Mouse (Mus musculus) limb, embryonic 15.5 days (tissue): ENCODE results near the gene Rhcg. TPM values are rescaled to one million over a fixed set of nuclear protein-coding genes. Genes with fewer than 3 reads are reported as not detected.
A peak's percentile ranks its signal among the peaks of the same experiment; 100 is the strongest.

ENCODE experiments used
- ATAC-seq: fragments of 200-750 bp; cut with Nextera tagmentation; 2 replicates; pipeline ENCODE4 v1.8.0; 2017; ENCODE audit warnings: low read depth, moderate TSS enrichment; ENCODE audit not compliant: insufficient number of reproducible peaks, low FRiP score, low TSS enrichment
- H3K27ac ChIP-seq: fragments of 300-500 bp; sonication (generic); 2 replicates; pipeline ENCODE4 v1.5.1; 2015; ENCODE audit warnings: moderate library complexity, mild to moderate bottlenecking, inconsistent platforms
- H3K27me3 ChIP-seq: fragments of 300-500 bp; sonication (generic); 2 replicates; pipeline ENCODE4 v1.6.1; 2015; ENCODE audit warnings: inconsistent platforms
- H3K36me3 ChIP-seq: fragments of 300-500 bp; sonication (generic); 2 replicates; pipeline ENCODE4 v1.6.1; 2015; ENCODE audit warnings: inconsistent platforms
- H3K4me1 ChIP-seq: fragments of 300-500 bp; sonication (generic); 2 replicates; pipeline ENCODE4 v1.6.1; 2015; ENCODE audit warnings: inconsistent platforms
- H3K4me2 ChIP-seq: fragments of 300-500 bp; sonication (generic); 2 replicates; pipeline ENCODE4 v1.6.1; 2015; ENCODE audit warnings: mild to moderate bottlenecking, inconsistent platforms
- H3K4me3 ChIP-seq: fragments of 300-500 bp; sonication (generic); 2 replicates; pipeline ENCODE4 v1.5.1; 2015; ENCODE audit warnings: mild to moderate bottlenecking, inconsistent platforms
- H3K9ac ChIP-seq: fragments of 300-500 bp; sonication (generic); 2 replicates; pipeline ENCODE4 v1.6.1; 2015; ENCODE audit warnings: inconsistent platforms
- H3K9me3 ChIP-seq: fragments of 300-500 bp; sonication (generic); 2 replicates; pipeline ENCODE4 v1.6.1; 2016; ENCODE audit warnings: inconsistent platforms
- WGBS: fragments of 180-500 bp; shearing (Covaris S2); methylation state at CpG from one replicate; pipeline ENCODE4 v1.1.7; 2015; 5-methylcytosine and 5-hydroxymethylcytosine counted together
- polyA plus RNA-seq: library from polyadenylated mRNA; unstranded; fragments of >200 nt; fragmentation: Nextera tagmentation; extraction: Ambion mirVana; gene quantifications from 2 replicates; pipeline ENCODE4 v1.2.1, GENCODE M21; 2015

Gene Rhcg
- polyA plus RNA-seq, 1 experiment from 2014 or later = not detected

DNA sequence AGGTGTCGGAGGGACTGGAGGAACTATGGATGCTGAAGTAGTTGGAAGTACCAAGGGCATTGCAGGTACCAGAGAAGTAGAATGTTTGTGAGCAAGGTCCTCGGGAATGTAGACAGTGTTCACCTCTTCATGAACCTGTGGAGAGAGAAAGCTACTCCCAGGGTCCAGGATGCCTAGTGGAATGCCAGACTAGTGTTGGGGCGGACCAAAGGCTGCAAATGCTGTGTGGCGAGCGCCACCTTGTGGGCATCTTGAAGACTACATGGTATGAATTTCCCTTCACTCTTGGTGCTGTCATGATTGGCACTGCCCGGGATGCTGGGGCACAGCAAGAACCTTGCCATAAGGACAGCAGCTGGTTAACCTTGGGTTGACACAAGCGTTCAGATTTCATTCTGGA is 22.6 kb downstream of the Rhcg start:
- no peak for ATAC-seq
- H3K9ac ChIP-seq = no peak overlapping the region
- H3K27me3 ChIP-seq = peaks cover 93% of the 10 kb centered on the region
- H3K9me3 ChIP-seq = no peaks in the 10 kb centered on the region
- H3K27ac ChIP-seq = no peak overlapping the region
- H3K36me3 ChIP-seq = no peaks in the 10 kb centered on the region
- no peak overlapping the region for H3K4me2 ChIP-seq
- 12% methylated on average over 7 of the region's 7 CpGs for WGBS
- peaks cover 15% of the 10 kb centered on the region for H3K4me1 ChIP-seq
- H3K4me3 ChIP-seq = no peak overlapping the region

DNA sequence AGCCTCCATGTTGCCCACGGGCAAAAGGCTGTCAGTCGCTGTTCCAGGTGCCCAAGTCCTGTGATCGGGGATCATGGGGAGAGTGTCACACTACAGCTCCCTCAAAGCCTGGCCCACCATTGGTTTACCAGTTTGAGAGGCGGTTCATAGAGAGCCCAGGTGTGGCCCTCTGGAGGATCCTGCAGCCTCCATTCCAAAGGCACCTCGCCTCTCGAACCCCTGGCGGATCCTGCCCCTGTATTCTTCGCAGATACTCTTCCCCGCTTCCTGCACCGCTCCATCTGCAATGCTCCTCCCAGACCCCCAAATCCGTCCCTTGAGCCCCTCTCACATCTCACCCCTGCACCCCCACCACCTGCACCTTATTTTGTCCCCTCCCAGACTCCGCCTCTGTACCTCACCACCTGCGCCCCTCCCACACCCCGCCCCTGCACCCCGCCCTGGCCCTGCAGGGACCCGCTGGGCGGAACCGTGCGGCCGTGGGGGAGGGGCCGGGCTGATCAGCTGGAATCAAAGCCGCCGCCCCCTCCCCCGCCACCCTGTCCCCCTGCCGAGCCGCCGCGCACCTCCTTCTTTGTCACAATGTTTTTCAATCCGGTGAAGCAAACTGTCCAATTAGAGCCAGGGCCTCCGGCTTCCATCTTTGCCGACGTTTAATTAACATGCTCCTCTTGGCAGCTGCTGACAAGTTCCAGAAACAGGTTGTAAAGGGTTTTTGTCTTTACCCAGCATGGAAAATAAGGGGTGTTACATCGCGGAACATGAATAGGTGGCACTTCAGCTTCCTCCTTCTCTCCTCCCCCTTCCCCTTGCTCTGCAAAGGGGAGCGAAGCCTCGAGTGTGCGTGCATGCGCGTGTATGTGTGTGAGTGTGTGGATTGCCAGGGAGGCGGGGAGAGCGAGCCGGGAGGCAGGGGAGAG is 25.4 kb downstream of the Rhcg start:
- H3K27me3 ChIP-seq = peaks cover 88% of the 10 kb centered on the region

DNA sequence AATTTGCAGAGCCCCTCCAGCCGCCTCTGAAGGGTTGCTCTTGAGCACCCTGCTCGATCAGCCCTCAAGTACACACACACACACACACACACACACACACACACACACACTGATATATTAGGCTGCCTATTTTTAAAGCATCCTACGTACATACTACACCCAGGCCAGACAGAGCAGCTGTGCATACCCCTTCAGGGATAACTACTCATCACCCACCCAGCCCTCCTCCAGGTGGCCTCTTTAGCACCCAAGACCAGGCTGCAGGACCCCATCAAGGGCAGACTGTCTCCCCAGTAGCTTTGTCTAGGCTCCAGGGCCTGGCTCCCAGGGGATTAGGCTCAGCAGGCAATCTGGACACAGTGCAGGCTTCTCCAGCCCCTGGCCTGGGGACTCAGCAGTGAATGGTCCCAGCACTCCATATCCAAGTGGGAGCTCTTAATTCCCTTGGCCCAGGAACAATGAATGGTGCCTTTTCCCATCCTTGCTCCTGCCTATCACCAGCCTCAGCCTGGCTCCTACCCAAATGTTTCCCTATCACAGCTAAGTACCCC is 26.8 kb downstream of the Rhcg start:
- Histone ChIP-seq H3K9me3 (0 out of 2 replicates have a peak, but pooled peaks cover 3% of the 10 kb centered on the region), H3K9ac (no peak overlapping the region), H3K4me3 (no peak overlapping the region), H3K27ac (no peak overlapping the region), H3K4me2 (no peak overlapping the region), H3K36me3 (no peaks in the 10 kb centered on the region), H3K4me1 (peaks cover 15% of the 10 kb centered on the region), H3K27me3 (peaks cover 76% of the 10 kb centered on the region)
- 25% methylated on average over 3 of the region's 3 CpGs for WGBS
- no peak for ATAC-seq

More for the DNA sequence above, 25.4 kb downstream of the Rhcg start:
- Histone ChIP-seq H3K9me3 (0 out of 2 replicates have a peak, but pooled peaks cover 3% of the 10 kb centered on the region), H3K27ac (no peak overlapping the region), H3K4me1 (peaks cover 15% of the 10 kb centered on the region), H3K4me2 (peak overlapping the region; percentile 75), H3K36me3 (no peaks in the 10 kb centered on the region), H3K4me3 (peak overlapping the region; percentile 38), H3K9ac (no peak overlapping the region)
- no peak for ATAC-seq
- WGBS = under 1% methylated on average over 38 of the region's 42 CpGs

DNA sequence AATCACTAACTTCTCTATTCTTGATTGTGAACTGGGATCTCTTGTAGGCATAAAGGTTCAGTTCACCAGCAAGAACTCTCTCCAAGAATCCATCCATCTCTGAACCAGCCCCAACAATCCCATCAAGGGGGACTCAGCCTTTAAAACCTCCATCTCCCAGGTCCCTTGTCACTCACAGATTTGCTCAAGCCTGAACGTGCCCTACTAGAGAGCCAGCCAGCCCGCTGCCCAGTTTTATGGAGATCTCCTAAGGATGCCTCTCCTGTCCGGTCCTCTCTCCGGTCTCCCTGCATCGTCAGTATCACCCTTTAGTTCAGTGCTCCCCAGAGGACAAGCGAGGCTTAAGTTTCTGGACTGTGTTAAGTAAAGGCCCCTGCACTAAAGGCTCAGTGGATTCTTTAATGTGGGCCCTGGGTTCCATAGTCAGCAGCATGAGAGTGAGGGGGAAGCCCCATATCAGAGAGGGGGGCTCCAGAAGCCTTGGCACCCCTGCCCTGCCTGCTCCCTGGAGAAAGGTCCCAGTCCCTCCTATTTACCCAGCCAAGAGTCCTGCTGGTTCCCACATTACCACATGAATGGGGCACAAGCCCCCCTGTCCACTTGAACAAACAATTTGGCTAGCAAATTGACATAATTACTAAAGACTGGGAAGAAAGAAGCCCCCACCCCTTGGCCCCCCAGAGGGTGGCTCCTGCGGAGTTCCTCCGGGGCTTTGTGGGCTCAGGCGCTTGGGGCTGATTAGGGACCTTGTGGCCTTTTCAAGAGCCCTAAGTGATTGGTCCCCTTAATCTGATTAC is 27.5 kb downstream of the Rhcg start:
- WGBS = 13% methylated on average over 9 of the region's 9 CpGs
- Histone ChIP-seq H3K4me2 (no peak overlapping the region), H3K9ac (no peak overlapping the region), H3K9me3 (0 out of 2 replicates have a peak, but pooled peaks cover 3% of the 10 kb centered on the region), H3K4me3 (no peak overlapping the region), H3K4me1 (peaks cover 15% of the 10 kb centered on the region), H3K27ac (no peak overlapping the region), H3K27me3 (peaks cover 70% of the 10 kb centered on the region), H3K36me3 (no peaks in the 10 kb centered on the region)
- ATAC-seq = no peak

DNA sequence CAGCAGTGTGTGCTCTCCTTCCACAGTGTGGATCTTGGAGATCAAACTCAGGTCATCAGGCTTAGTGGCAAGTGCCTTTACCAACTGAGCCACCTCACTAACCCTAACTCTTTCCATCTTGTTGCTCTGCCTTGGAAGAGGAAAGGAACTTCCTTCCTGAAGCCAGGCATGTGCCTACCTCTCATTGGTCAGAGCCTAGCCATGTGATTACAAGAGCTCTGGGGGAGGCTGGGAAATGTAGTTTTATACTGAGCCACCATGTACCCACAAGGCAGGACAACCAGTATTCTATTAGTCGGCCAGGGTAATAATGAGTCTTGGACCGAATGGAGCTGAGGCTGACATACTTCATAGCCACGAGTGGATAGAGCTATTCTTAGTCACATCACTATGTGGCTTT is 29.2 kb downstream of the Rhcg start:
- Histone ChIP-seq H3K4me2 (no peak overlapping the region), H3K4me1 (peaks cover 15% of the 10 kb centered on the region), H3K4me3 (no peak overlapping the region), H3K27ac (no peak overlapping the region), H3K27me3 (peaks cover 59% of the 10 kb centered on the region), H3K9ac (no peak overlapping the region), H3K36me3 (no peaks in the 10 kb centered on the region), H3K9me3 (0 out of 2 replicates have a peak, but pooled peaks cover 3% of the 10 kb centered on the region)
- ATAC-seq = no peak
- WGBS = 81% methylated on average over 3 of the region's 3 CpGs

DNA sequence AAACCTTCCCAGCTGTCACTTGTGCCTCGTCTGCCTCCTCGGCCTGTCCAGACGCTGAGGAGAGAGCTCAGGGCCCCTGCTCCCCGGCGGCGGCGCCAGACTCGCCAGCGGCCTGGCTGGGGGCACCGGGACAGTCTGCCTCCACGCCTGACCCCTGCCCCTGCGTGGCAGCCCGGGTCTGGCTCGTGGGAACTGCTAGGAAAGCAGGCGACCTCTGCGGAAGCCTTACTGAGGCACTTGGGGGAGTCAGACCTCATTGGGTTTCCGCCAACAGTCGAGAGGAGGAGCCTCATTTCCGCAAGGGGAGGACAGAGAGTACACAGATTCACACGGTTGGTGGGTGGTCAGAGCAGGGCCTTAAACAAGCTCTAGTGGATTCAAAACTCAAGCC is 38.6 kb downstream of the Rhcg start:
- ATAC-seq = no peak
- Histone ChIP-seq H3K36me3 (no peaks in the 10 kb centered on the region), H3K9ac (no peak overlapping the region), H3K4me1 (peaks cover 18% of the 10 kb centered on the region), H3K27me3 (peaks cover 77% of the 10 kb centered on the region), H3K4me2 (peak overlapping the region; percentile 45), H3K27ac (peak overlapping the region; percentile 22; the same call in 1 of the 2 replicates), H3K4me3 (peak overlapping the region; percentile 22), H3K9me3 (no peaks in the 10 kb centered on the region)
- WGBS = 2% methylated on average over 20 of the region's 20 CpGs

DNA sequence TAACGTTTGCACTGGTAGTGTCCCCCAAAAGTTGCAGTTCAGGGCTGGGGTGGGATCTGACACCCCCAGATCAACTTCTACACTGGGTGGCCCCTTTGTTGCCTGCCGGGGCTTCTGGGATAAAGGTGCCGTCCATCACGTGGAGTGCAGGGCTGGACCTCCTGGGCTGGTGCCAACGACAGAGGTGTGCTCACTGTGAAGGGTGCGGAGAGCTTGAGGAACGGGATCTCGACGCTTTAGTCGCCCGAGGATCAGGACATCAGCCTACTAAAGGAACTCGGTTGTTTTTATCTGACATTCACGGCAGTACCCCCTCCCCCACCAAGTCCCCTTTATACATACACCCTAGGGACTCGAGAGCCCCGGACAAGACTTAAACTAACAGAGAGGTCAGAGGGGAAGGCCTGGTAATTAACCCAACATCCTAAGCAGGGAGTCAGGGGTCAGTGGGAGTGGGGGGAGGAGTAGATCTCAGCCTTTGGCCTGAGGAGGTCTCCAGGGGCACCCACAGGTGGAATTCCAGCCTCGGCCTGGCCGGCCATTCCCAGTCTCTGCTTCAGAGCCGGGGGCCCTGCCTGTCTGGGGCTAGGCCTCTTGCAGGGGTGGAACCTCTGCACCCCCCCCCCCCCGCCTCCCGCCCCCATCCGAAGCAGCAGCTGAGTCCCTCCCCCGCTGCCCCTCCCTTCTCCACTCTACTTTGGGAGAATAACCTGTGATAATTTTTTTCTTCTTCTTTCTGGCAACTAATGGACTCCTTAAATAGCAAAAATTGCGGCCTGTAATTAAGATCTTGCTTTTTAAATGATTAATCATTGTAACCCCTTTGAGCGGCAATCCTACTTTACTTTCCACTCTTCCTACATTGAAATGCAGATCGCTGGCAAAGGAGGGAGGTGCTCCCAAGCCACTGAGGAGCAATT is 39.3 kb downstream of the Rhcg start:
- 3% methylated on average over 25 of the region's 25 CpGs for WGBS
- H3K4me3 ChIP-seq = peak overlapping the region; percentile 22
- H3K27me3 ChIP-seq = peaks cover 80% of the 10 kb centered on the region

DNA sequence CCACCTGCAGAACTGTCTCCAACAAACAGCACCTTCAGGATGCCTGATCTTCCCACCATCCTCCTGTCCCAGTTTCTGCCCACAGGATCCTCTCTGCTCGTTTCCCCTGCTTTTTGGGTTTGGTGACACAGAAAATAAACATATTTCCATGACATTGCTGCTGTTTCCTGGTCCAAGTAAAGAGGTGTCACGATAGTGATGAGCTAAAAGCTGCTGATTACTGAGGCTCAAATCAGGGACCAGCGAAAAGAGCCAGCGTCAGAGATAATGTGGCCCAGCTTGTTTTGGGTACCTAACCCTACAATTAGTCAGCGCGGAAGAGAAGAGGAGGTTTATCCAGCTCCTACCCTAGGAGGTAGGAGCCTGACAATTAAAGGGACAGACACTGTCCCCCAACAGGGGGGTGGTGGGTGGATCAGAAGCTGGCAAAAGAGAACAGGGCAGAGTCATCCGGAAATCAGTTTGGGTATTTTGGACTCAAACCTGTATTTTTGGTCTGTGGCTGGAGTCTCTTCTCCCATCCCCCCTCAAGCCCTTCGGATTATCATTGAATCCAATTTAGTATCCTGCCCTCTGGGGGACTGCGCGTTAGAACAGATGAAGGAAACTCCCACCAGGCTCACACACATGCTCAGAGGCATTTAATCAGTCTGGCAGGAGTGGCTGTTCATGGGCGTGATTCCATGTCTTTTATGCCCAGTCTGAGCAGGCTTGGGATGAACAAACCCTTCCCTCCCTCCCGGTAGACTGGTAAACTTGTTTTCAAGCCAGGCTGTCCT is 40.2 kb downstream of the Rhcg start:
- no peaks in the 10 kb centered on the region for H3K9me3 ChIP-seq
- whole genome bisulfite sequencing = 5% methylated on average over 12 of the region's 12 CpGs

More for the DNA sequence above, 39.3 kb downstream of the Rhcg start:
- H3K9ac ChIP-seq = no peak overlapping the region
- no peak for ATAC-seq
- H3K9me3 ChIP-seq = no peaks in the 10 kb centered on the region
- peak overlapping the region; percentile 50; the same call in 1 of the 2 replicates for H3K27ac ChIP-seq
- peak overlapping the region; percentile 45 for H3K4me2 ChIP-seq
- H3K36me3 ChIP-seq = no peaks in the 10 kb centered on the region
- H3K4me1 ChIP-seq = peaks cover 18% of the 10 kb centered on the region

DNA sequence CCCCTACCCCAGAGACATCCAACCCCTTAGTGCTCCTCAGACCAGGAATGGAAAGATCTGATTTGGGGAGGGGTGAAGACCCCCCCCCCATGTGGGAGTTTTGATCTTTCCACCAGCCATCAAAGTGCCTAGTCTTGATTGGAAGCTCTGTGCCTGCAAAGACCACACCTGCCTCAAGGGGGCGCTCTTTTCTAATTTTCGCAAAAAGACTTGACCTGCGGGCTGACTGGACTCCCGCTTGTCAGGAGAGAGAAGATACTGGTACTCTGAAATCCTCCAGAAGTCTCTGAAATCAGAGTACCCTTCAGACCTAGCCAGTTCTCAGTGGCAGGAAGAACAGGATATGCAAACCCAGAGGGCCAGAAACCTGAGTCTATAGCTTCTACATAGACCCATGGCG is 40.8 kb downstream of the Rhcg start:
- H3K9ac ChIP-seq = no peak overlapping the region
- 4% methylated on average over 5 of the region's 5 CpGs for WGBS
- no peak for ATAC-seq
- no peak overlapping the region for H3K4me3 ChIP-seq
- no peak overlapping the region for H3K27ac ChIP-seq
- H3K36me3 ChIP-seq = no peaks in the 10 kb centered on the region
- no peaks in the 10 kb centered on the region for H3K9me3 ChIP-seq
- no peak overlapping the region for H3K4me2 ChIP-seq
- H3K4me1 ChIP-seq = peaks cover 18% of the 10 kb centered on the region
- peaks cover 82% of the 10 kb centered on the region for H3K27me3 ChIP-seq

More for the DNA sequence above, 40.2 kb downstream of the Rhcg start:
- H3K9ac ChIP-seq = no peak overlapping the region
- ATAC-seq = no peak
- peaks cover 81% of the 10 kb centered on the region for H3K27me3 ChIP-seq
- H3K4me3 ChIP-seq = no peak overlapping the region
- peaks cover 18% of the 10 kb centered on the region for H3K4me1 ChIP-seq
- no peaks in the 10 kb centered on the region for H3K36me3 ChIP-seq
- H3K4me2 ChIP-seq = 0 out of 2 replicates have a peak overlapping the region, but pooled peaks have one; percentile 7
- 0 out of 2 replicates have a peak overlapping the region, but pooled peaks have one; percentile 50 for H3K27ac ChIP-seq

DNA sequence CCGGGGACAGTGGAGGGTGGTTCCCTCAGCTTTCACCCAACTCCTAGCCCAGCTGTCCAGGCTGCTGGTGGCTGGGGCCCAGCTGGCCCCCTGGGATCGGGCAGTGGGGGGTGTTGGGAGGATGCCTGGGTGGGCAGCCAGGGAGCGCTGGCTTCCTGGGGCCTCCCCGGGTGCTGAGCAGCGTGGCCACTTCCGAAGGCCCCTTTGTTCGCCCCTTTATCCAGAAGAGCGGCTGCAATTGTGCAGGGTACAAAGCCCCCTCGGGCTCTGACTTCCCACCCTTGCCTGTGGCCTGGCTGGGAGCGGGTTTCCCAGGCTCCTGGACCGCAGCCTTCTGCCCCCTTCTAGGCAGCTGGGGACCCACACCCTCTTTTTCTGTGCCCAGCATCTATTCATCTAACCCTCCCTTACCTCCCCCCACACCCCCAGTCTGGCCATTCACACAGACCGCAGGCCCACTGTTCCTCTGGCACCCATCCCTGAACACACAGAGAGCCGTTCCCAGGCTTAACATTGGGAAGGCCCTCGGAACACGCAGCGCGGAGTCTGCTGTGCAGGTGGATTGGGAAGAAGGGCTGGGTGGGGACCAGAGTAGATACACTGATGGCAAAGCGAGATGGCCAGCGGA is 45.2 kb downstream of the Rhcg start:
- no peak overlapping the region for H3K4me2 ChIP-seq
- peaks cover 63% of the 10 kb centered on the region for H3K27me3 ChIP-seq
- no peak overlapping the region for H3K27ac ChIP-seq
- H3K9ac ChIP-seq = no peak overlapping the region
- H3K36me3 ChIP-seq = no peaks in the 10 kb centered on the region
- H3K4me3 ChIP-seq = no peak overlapping the region
- no peak for ATAC-seq
- 67% methylated on average over 19 of the region's 19 CpGs for WGBS
- H3K4me1 ChIP-seq = peaks cover under 1% of the 10 kb centered on the region
- H3K9me3 ChIP-seq = no peaks in the 10 kb centered on the region
